Mouse (Mus musculus): ENCODE results near the gene Rtkn. TPM values are rescaled to one million over a fixed set of nuclear protein-coding genes. Genes with fewer than 3 reads are reported as not detected.

The Rtkn gene
- total RNA-seq, 2 experiments from 2014 or later, result 73.5 to 75.8 TPM

DNA sequence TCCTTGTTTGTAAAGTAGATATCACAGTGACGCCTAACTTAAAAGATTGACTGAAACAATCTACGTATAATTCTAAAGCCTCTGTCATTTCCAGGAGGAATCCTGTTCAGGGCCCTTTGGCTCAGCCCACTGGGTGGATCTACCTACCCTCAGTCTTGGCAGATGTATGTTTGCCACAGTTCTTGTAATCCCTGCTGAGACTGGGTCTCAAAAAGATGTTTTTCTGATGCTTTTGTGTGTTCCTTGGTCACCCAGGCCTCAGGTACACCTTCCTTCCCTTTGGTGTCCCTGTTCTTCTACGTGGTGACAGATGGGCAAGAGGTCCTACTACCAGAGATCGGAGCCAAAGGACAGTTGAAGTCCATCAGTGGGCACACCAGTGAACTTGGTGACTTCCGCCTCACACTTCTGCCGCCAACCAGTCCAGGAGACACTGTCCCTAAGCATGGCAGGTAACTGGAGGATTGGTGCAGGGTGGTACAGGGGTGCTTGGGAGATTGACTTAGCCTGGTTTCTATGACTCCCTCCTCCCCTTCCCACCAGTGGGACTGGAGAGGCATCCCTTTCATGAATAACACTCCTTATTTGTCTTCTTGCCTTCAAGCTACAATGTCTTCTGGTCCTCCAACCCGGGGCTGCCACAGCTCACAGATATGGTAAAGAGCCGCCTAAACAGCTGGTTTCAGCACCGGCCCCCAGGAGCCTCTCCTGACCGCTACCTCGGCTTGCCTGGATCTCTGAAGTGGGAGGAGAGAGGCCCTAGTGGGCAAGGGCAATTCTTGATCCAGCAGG, 18.7 kb upstream of the Rtkn start:
- DNase-seq (ENCODE audit: low spot score in 2 of 2), result no peak

DNA sequence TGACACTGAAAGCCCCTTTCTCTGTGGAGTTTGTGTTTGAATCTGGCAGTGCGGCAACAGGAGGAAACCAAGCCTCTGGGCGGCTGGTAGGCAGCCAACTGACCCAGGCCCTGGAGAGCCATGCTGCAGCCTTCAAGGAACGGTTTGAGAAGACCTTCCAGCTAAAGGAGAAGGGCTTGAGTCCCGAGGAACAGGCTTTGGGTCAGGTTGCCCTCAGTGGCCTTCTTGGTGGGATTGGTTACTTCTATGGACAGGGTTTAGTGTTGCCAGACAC, 18.2 kb upstream of the Rtkn start:
- no peak for DNase-seq (ENCODE audit: low spot score in 2 of 2)

GRCm38 (mm10) chr6:83117616-83118015, 17.6 kb upstream of the Rtkn start:
- no peak for DNase-seq (ENCODE audit: low spot score in 2 of 2)

DNA sequence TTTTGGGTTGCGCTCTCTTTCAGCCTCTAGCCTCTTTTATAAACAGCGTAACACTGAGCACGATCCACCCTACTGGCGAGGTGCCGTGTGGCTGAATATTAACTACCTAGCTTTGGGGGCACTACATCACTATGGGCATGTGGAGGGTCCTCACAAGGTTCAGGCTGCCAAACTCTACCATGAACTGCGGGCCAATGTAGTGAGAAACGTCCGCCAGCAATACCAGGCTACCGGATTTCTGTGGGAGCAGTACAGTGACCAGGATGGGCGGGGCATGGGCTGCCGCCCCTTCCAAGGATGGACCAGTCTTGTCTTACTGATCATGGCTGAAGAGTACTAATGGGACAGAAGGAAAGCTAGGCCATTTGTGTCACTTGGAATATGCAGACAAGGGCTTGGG, 16.9 kb upstream of the Rtkn start:
- no peak for DNase-seq (ENCODE audit: low spot score in 2 of 2)

DNA sequence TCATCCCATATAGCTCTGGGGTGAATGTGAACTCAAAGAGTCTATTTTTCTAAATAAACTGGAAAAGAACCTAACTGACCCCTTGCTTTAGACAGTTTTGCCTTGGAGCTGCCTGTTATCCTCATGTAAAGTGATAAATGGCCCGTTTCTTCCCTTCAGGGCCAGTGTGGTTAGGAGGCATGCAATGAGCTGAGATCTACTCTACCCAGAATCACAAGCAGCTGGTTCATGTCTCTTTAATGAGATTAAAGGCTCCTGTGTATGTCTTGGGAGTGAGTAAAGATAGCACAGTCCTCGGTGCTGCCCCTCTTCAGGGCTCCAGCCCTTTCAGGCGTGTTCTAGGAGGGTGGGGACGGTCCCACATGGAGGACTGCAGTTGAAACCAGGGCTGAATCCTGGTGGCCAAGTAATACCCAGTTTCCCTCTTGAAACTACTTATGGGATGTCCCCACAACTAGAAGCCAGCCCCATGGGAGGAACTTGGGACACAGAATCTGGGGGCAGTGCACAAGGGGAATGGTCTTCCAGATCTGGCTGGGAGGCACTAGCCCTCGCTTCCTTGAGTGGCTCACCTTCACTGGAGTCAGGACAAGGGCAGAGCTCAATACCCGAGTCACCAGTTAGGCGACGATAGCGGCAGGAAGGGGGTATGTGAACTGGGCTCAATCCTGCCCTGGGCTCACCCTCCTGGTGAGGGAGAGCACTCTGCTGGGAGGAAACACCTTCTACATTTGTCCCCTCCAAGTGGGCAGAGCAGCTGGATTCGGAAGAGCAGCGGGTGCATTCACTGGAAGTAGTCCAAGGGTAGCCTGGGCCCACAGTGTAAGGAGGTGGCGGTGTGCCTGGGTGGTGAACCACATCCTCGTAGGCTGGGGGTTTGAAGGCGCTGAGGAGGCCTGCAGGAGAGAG, 16.2 kb upstream of the Rtkn start:
- DNase-seq (ENCODE audit: low spot score in 2 of 2), result no peak

DNA sequence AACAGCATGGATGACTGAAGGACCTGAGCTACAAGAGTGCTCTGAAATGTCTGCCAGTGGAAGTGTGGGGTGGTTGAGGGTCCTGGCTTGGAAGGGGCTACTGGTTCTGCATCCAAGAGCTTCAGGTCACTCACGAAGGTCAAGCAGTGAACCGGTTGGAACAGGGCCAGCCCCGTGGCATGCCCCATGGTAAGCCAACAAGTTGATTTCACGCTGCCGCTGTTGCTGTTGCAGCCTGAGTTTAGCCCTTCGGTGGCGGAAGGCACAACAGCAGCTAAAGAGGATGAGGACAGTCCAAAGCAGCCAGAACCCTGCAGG, 15.6 kb upstream of the Rtkn start:
- no peak for DNase-seq (ENCODE audit: low spot score in 2 of 2)

DNA sequence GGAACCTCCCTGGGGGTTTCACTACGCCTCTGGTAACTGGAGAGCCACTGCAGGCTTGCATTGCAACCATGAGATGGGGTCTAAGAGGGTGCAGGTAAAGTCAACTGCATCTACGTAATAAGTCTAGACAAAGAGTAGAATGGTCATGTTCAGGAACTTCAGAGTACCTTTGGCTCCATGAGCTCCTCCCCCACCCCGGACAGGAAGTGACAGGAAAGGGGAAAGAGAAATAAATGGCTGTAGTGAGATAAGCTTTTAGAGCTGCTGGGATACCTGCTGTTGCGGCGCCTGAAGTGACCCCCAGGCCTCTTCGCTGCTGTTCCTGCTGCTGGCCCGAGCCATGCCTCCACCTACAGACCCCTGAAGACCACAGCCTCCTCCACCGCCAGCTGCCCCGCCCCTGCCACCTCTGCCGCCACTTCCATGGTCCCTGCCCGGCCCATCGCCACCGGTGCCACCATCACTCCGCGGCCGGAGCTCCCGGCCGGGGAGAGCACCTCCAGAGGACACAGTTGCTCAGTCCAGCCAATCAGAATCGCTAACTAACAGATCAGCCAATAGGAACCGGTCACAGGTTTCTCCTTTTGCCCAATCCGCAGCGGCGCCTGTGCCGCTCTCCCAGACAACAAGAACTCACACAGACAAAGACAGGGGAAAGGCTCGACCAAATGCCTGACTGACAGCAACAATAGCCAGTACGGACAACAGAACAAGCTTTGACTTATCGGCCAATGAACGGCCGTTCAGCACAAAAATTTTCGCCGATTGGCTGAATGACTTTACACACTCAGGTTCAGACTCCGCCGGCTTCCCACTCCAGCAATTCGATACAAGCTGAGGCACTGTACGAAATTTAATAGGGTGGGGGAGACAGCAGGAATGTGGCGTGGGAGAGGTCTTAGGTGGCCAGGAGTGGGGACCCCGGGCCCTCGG, 14.1 kb upstream of the Rtkn start, which contains the start of gene Wbp1:
Wbp1 (minus strand) TSS at position 630 of the 933 bp plus-strand sequence.
- DNase-seq (ENCODE audit: low spot score in 2 of 2), result peak; percentile 97 to 99

DNA sequence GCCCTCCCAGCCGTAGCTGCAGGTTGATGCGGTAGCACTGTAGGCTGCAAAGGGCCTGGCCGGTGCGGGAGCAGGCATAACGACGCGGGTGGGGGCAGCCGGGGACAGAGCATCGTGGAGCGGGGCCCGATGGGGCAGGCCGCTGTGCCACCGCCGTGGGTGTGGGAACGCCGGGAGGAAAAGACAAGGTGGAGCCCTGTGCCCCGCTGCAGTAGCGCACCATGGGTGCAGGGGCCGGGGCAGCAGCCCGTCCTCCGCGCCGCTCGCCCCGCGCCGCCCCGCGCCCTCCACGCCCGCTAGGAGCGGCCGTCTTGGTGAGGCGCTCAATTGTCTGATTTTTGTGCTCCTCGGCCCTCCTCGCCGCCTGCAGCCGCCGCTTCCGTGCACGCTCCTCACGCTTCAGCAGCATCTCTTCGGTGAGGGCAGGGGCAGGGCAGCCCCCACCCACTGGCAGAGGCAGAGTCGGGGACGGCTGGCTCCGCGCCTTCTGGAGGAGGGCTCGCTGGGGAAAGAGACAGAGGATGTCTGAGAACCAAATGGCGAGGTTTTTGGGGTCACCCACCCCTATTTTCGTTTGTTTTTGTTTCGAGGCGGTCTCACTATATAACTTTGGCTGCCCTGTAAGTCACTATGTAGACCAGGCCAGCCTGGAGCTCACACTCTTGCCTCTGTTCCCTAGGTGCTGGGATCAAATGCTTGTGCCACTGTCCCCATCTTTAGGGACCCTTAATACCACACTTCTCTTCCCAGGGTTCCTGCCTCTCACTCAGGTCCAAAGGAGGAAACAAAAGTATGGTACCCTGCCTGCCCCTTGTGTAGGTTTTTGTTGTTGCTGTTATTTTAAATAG, 13.2 kb upstream of the Rtkn start:
- DNase-seq (ENCODE audit: low spot score in 2 of 2), result no peak

GRCm38 (mm10) chr6:83122961-83123360, 12.3 kb upstream of the Rtkn start:
- no peak for DNase-seq (ENCODE audit: low spot score in 2 of 2)

GRCm38 (mm10) chr6:83124851-83125312, 10.4 kb upstream of the Rtkn start:
- peak; percentile 82 to 93 for DNase-seq (ENCODE audit: low spot score in 2 of 2)

DNA sequence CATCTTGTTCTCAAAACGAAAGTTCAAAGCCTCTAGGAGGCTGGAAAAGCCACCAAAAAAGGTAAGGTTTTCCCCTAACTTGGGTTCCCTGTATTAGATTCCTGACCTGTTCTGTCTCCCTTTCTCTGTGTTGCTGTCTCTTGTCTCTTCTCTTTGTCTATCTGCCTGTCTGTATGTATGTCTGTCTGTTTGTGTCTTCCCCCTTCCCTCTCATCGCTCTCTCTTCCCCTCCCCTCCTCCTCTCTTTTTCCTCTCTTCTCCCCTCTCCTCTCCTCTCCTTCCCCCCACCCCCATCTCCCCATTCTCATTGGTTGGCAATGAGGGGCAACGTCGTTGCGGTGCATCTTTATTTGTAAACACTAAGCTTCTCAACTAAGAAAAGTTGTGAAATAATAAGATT, 9.9 kb upstream of the Rtkn start, which contains the start of gene Ino80b:
Ino80b (minus strand) TSS at position 101 of the 400 bp plus-strand sequence.
- no peak for DNase-seq (ENCODE audit: low spot score in 2 of 2)

DNA sequence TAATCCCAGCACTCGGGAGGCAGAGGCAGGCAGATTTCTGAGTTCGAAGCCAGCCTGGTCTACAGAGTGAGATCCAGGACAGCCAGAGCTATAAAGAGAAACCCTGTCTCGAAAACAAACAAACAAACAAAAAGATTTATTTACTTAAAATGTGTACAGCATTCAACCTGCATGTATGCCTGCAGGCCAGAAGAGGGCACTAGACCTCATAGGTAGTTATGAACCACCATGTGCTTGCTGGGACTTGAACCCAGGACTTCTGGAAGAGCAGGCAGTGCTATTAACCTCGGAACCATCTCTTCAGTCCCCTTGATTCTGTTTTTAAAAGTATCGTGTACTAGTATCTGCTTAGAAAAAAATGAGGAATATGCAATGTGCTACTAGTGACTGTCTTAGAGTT, 7.8 kb upstream of the Rtkn start:
- DNase-seq (ENCODE audit: low spot score in 2 of 2), result no peak

DNA sequence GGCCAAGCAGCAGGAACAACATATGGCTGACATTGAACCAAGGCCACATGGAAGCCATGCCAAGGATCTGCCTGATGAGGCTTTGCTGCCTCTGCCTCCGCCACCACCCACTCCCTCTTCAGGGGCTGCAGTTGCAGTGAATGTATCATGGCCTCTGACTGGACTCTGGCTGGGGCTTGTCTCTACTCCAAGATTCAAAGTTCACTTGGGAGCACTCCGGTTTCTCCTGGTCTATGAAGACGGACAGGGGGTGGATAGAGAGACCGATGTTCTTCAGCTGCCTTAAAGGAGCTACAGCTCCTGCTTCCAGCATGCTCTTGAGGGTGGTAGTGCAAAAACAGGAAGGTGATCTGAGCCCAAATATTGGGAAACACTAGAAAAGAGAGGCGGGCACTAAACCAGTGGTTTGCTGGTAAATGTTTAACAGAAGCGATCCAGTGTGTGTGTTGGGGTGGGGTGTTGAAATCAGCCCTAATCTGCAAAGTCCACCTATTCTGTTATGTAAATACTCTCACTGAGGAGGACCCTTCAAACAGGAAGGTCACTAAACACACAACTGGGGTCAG, 3.7 kb upstream of the Rtkn start:
- no peak for DNase-seq (ENCODE audit: low spot score in 2 of 2)

- DNase-seq (ENCODE audit: low spot score in 2 of 2), result no peak
Measured at GRCm38 (mm10) chr6:83132176-83132919, 2.9 kb upstream of the Rtkn start.

GRCm38 (mm10) chr6:83134226-83134625, 1.0 kb upstream of the Rtkn start:
- DNase-seq (ENCODE audit: low spot score in 2 of 2), result no peak

DNA sequence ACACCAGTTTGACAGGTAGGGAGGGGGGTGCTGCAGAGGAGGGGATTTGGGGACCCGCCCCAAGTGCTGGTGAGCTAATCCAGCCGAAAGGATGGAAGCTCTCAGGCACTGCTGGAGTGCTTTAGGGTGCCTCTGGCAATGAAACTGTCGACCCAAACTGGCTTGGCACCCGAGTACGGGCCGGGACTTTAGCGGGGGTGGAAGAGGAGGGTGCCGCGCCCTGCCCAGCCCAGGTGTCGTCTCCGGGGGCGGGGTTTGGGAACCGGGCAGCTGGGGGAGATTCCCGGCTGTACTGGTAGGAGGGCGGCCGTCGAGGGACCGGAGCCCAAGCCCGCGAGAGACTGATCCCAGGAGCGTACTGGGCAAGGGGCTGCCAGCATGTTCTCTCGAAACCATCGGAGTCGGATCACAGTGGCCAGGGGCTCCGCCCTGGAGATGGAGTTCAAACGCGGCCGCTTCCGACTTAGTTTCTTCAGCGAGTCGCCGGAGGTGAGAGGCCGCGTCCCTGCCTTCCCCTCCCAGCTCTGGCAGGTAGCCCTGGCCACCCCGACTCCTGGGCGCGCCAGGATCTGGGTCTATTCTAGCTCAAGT, 403 bp downstream of the Rtkn start:
- no peak for DNase-seq (ENCODE audit: low spot score in 2 of 2)

DNA sequence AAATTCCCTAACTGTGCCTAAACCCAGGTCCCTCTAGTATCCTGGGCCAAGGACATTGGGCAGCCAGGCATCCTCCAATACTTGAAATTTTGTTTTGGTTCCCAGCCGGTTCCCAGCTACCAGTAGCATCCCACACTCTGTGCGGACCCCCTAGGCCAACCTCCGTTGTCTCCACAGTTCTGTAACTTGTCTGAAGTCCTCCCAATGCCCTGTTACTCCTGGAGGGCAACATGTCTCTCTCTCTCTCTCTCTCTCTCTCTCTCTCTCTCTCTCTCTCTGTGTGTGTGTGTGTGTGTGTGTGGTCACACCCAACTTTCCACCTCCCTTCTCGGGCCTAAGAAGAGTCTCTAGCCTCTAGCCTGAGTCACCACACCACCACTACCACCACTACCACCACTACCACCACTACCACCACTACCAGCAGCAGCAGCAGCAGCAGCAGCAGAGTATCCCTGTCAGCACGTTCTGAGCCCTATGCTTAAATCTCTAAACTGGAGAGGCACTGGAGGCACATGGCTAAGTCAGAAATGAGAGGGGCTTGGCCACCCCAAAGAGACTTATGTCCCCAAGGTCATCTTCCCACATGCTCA, 1.1 kb downstream of the Rtkn start:
- no peak for DNase-seq (ENCODE audit: low spot score in 2 of 2)

DNA sequence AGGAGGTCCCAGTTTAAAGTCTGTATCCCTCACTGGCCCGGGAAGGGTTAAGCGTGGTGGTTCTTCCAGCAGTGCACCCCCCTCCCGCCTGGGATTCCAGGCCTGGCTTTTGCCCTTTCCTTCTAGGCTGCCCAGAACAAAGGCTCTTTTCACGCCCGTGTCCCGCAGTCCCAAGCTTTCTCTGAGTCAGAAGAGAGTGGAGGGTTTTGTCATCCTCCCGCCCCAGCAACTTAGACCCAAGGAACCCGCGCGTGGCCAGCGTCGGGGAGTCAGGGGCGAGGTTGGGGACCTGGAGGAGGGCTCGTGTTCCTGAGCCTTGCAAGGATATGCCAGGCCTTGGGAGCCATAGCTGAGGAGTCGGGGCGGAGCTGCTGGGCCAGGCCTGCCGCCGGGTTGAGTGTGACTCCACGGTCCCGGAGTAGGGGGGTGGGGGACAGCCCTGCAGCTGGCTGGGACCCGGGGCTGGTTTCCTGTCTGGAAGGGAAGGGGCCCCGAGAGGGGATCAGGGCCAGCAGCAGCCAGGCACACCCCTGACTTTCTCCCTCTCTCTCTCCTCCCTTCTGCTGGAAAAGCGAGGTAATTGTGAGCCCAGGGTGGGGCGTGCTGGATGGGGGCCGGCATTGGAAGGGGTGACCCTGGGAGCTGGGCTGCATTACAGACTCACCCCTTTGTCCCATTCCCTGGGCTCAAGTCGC, 1.8 kb downstream of the Rtkn start:
- DNase-seq (ENCODE audit: low spot score in 2 of 2), result no peak

Measured in layer of hippocampus, adult 18-20 months (tissue).